Comparison of ENCODE assay signal across 15 mouse cellular contexts in the genomic region with DNA sequence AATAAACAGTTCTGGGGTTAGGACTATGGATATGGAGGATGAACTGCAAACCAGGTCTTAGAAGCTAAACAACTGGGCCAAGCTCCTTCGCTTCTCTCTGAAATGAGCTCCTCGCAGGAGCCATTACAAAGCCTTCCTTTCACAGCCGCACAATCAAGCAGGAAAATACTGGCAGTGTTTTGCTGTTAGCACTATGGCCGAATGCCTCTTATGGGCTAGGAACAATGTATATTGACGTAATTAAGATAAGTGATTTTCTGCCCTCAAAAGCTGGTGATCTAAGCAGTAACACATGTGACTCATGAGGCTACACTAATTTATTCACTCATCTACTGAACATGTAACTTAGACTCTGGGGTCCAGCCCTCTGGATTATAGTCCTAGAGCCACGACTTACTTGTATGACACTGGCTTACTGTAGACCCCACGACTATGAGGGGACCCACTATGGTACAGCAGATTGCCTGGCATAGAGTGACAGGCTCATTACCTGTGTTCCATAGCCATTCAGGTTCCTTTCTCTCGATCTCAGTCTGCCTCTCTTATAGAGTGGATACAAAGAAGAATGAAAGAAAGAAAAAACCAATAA. TPM values are rescaled to one million over a fixed set of nuclear protein-coding genes. Genes with fewer than 3 reads are reported as not detected.
A peak's percentile ranks its signal among the peaks of the same experiment; 100 is the strongest.
DNase-seq lines count a peak whose midpoint lies in the region; ATAC-seq lines count a peak whose summit lies in the region.
"Had no signal": no experiment of that assay in that cellular context is flagged by ENCODE, and none has a peak within 500 bp of the region (broad histone marks: within the 10 kb centered on the region; RNA-seq: fewer than 3 reads in every experiment).

No protein-coding gene starts in this region.

- no peak overlapping the region for H3K4me2 ChIP-seq in heart, embryonic 15.5 days
- no peak overlapping the region for H3K4me2 ChIP-seq in heart, embryonic 11.5 days
- no peak overlapping the region for H3K4me2 ChIP-seq in forebrain, embryonic 16.5 days (ENCODE audit: low read length)
- no peak overlapping the region for H3K4me2 ChIP-seq in neural tube, embryonic 15.5 days
- H3K4me2 ChIP-seq: embryonic facial prominence, embryonic 13.5 days; limb, embryonic 15.5 days; lung, embryonic 14.5 days had no signal

- H3K27ac ChIP-seq in heart, embryonic 15.5 days: peak overlapping the region; percentile 82; the same call in 1 of the 2 replicates
- no peak overlapping the region for H3K27ac ChIP-seq in heart, embryonic 11.5 days (ENCODE audit: low read depth, low read length)
- no peak overlapping the region for H3K27ac ChIP-seq in forebrain, embryonic 16.5 days (ENCODE audit: low read length)
- 0 out of 2 replicates have a peak overlapping the region, but pooled peaks have one; percentile 18 for H3K27ac ChIP-seq in neural tube, embryonic 15.5 days (replicated peaks)
- H3K27ac ChIP-seq: embryonic facial prominence, embryonic 13.5 days had no signal

- H3K9ac ChIP-seq in heart, embryonic 15.5 days: no peak overlapping the region
- no peak overlapping the region for H3K9ac ChIP-seq in heart, embryonic 11.5 days (ENCODE audit: low read depth, low read length)
- H3K9ac ChIP-seq in forebrain, embryonic 16.5 days (replicated peaks; ENCODE audit: low read depth, low read length): no peak overlapping the region
- H3K9ac ChIP-seq in neural tube, embryonic 15.5 days (replicated peaks): no peak overlapping the region
- H3K9ac ChIP-seq: embryonic facial prominence, embryonic 13.5 days; limb, embryonic 15.5 days; lung, embryonic 14.5 days had no signal

- no peak for ATAC-seq in heart, embryonic 15.5 days (replicated peaks; ENCODE audit: insufficient number of reproducible peaks, insufficient read depth, low FRiP score, low read depth)
- no peak; the same call in 1 of the 2 replicates for ATAC-seq in heart, embryonic 11.5 days (replicated peaks; ENCODE audit: insufficient number of reproducible peaks, low FRiP score, low TSS enrichment)
- peak; percentile 45; the same call in 1 of the 2 replicates for ATAC-seq in forebrain, embryonic 16.5 days
- ATAC-seq in neural tube, embryonic 15.5 days (ENCODE audit: low FRiP score): peak; percentile 63

- peak; percentile 15 for DNase-seq in embryo, embryonic 10.5 days (ENCODE audit: low spot score)
- DNase-seq in embryo, embryonic 10 days (ENCODE audit: low spot score): no peak
- DNase-seq in right cerebral cortex, postnatal 4 days: no peak
- no peak for DNase-seq in liver
- DNase-seq: cerebellum, adult 9-10 months; gastrocnemius, postnatal 36 days; heart, postnatal 10 days; lung, embryonic 14.5 days; thymus, postnatal 4 days had no signal

- peaks cover 11% of the 10 kb centered on the region for H3K36me3 ChIP-seq in heart, embryonic 15.5 days
- H3K36me3 ChIP-seq in heart, embryonic 11.5 days (ENCODE audit: control insufficient read depth, insufficient read depth, low read length): no peaks in the 10 kb centered on the region
- peaks cover 6% of the 10 kb centered on the region for H3K36me3 ChIP-seq in forebrain, embryonic 16.5 days (ENCODE audit: control insufficient read depth, insufficient read depth)
- H3K36me3 ChIP-seq in neural tube, embryonic 15.5 days: peaks cover 17% of the 10 kb centered on the region

- no peaks in the 10 kb centered on the region for H3K27me3 ChIP-seq in heart, embryonic 15.5 days
- no peaks in the 10 kb centered on the region for H3K27me3 ChIP-seq in heart, embryonic 11.5 days (ENCODE audit: control insufficient read depth, insufficient read depth, low read length)
- no peaks in the 10 kb centered on the region for H3K27me3 ChIP-seq in forebrain, embryonic 16.5 days (replicated peaks; ENCODE audit: control insufficient read depth, insufficient read depth, low read length)
- no peaks in the 10 kb centered on the region for H3K27me3 ChIP-seq in neural tube, embryonic 15.5 days (replicated peaks)
- H3K27me3 ChIP-seq: embryonic facial prominence, embryonic 13.5 days; limb, embryonic 15.5 days had no signal

- H3K4me1 ChIP-seq in heart, embryonic 15.5 days (replicated peaks): peaks cover 26% of the 10 kb centered on the region
- H3K4me1 ChIP-seq in heart, embryonic 11.5 days (ENCODE audit: control insufficient read depth, insufficient read depth, low read length): peaks cover 10% of the 10 kb centered on the region
- peaks cover 14% of the 10 kb centered on the region for H3K4me1 ChIP-seq in forebrain, embryonic 16.5 days (replicated peaks; ENCODE audit: control insufficient read depth, insufficient read depth, low read length)
- peaks cover 22% of the 10 kb centered on the region for H3K4me1 ChIP-seq in neural tube, embryonic 15.5 days

- no peaks in the 10 kb centered on the region for H3K9me3 ChIP-seq in heart, embryonic 15.5 days (replicated peaks)
- H3K9me3 ChIP-seq in heart, embryonic 11.5 days (replicated peaks; ENCODE audit: control insufficient read depth, low read length): no peaks in the 10 kb centered on the region
- H3K9me3 ChIP-seq in forebrain, embryonic 16.5 days (ENCODE audit: control insufficient read depth, low read length): no peaks in the 10 kb centered on the region
- no peaks in the 10 kb centered on the region for H3K9me3 ChIP-seq in neural tube, embryonic 15.5 days (replicated peaks)
- H3K9me3 ChIP-seq: embryonic facial prominence, embryonic 13.5 days; limb, embryonic 15.5 days had no signal

- H3K4me3 ChIP-seq in heart, embryonic 15.5 days: no peak overlapping the region
- no peak overlapping the region for H3K4me3 ChIP-seq in heart, embryonic 11.5 days (ENCODE audit: low read depth, low read length)
- no peak overlapping the region for H3K4me3 ChIP-seq in forebrain, embryonic 16.5 days (replicated peaks; ENCODE audit: low read length)
- H3K4me3 ChIP-seq in neural tube, embryonic 15.5 days (replicated peaks): no peak overlapping the region
- H3K4me3 ChIP-seq: embryonic facial prominence, embryonic 13.5 days; limb, embryonic 15.5 days had no signal

- 87% methylated on average over 8 of the region's 8 CpGs for WGBS in heart, embryonic 15.5 days
- 79% methylated on average over 8 of the region's 8 CpGs for WGBS in heart, embryonic 11.5 days (ENCODE audit: insufficient replicate concordance)
- 13% methylated on average over 8 of the region's 8 CpGs for WGBS in forebrain, embryonic 16.5 days
- WGBS in neural tube, embryonic 15.5 days: 25% methylated on average over 8 of the region's 8 CpGs

RNA-seq across cellular contexts. Expression of gene Slc35d1, which starts 34.6 kb away (rescaled TPM):
- 5.4 and 7.5 TPM in 2 replicates for polyA plus RNA-seq in heart, embryonic 15.5 days (2015; fragmentation: Nextera tagmentation; extraction: Ambion mirVana)
- polyA plus RNA-seq in heart, embryonic 11.5 days (2014; fragmentation: Nextera tagmentation; extraction: Ambion mirVana): 8.8 and 11.1 TPM in 2 replicates
- polyA plus RNA-seq in forebrain, embryonic 16.5 days (2015; fragmentation: Nextera tagmentation; extraction: Ambion mirVana): 3.7 and 5.8 TPM in 2 replicates
- polyA plus RNA-seq in neural tube, embryonic 15.5 days (2015; fragmentation: Nextera tagmentation; extraction: Ambion mirVana): 8.2 and 10.1 TPM in 2 replicates

Comparison
In these comparisons a context has a peak if more than half of its experiments do, and no peak if none do; other contexts are left out.
1. H3K27ac ChIP-seq: peak in heart, embryonic 15.5 days (single experiment) and neural tube, embryonic 15.5 days (single experiment); none in heart, embryonic 11.5 days (single experiment) and forebrain, embryonic 16.5 days (single experiment).
2. ATAC-seq: peak in forebrain, embryonic 16.5 days (single experiment) and neural tube, embryonic 15.5 days (single experiment); none in heart, embryonic 15.5 days (single experiment) and heart, embryonic 11.5 days (single experiment).